Mouse (Mus musculus): ENCODE measurements around the gene Coa3.

Coa3 gene

GRCm38 (mm10) chr11:101283805-101284204, 4.9 kb upstream of the Coa3 start:
- no peak for DNase-seq (ENCODE audit: extremely low read depth, insufficient read length, low spot score)

- no peak for DNase-seq (ENCODE audit: extremely low read depth, insufficient read length, low spot score)
These were observed 4.0 kb upstream of the Coa3 start for GRCm38 (mm10) chr11:101282896-101283295.

- DNase-seq (ENCODE audit: extremely low read depth, insufficient read length, low spot score), result no peak
These were observed 1.9 kb upstream of the Coa3 start for GRCm38 (mm10) chr11:101280837-101281236.

- no peak for DNase-seq (ENCODE audit: extremely low read depth, insufficient read length, low spot score)
These were observed 267 bp upstream of the Coa3 start for GRCm38 (mm10) chr11:101279193-101279569.

GRCm38 (mm10) chr11:101277381-101278222, 1.3 kb downstream of the Coa3 start:
- peak; percentile 66 for DNase-seq (ENCODE audit: extremely low read depth, insufficient read length, low spot score)

- DNase-seq (ENCODE audit: extremely low read depth, insufficient read length, low spot score), result no peak
These were observed 2.4 kb downstream of the Coa3 start for GRCm38 (mm10) chr11:101276319-101277070.

GRCm38 (mm10) chr11:101275309-101275708, 3.6 kb downstream of the Coa3 start:
- no peak for DNase-seq (ENCODE audit: extremely low read depth, insufficient read length, low spot score)

- DNase-seq (ENCODE audit: extremely low read depth, insufficient read length, low spot score), result no peak
These were observed 6.5 kb downstream of the Coa3 start for GRCm38 (mm10) chr11:101272446-101272845.

GRCm38 (mm10) chr11:101269577-101270116, 9.3 kb downstream of the Coa3 start:
- DNase-seq (ENCODE audit: extremely low read depth, insufficient read length, low spot score), result no peak

GRCm38 (mm10) chr11:101265906-101266305, 13.0 kb downstream of the Coa3 start:
- no peak for DNase-seq (ENCODE audit: extremely low read depth, insufficient read length, low spot score)

- no peak for DNase-seq (ENCODE audit: extremely low read depth, insufficient read length, low spot score)
These were observed 13.9 kb downstream of the Coa3 start for GRCm38 (mm10) chr11:101264954-101265471.

GRCm38 (mm10) chr11:101263989-101264280, 15.0 kb downstream of the Coa3 start:
- DNase-seq (ENCODE audit: extremely low read depth, insufficient read length, low spot score), result no peak

GRCm38 (mm10) chr11:101263138-101263988, 15.6 kb downstream of the Coa3 start:
- no peak for DNase-seq (ENCODE audit: extremely low read depth, insufficient read length, low spot score)

- no peak for DNase-seq (ENCODE audit: extremely low read depth, insufficient read length, low spot score)
These were observed 16.5 kb downstream of the Coa3 start for GRCm38 (mm10) chr11:101262272-101262967.

- no peak for DNase-seq (ENCODE audit: extremely low read depth, insufficient read length, low spot score)
These were observed 18.0 kb downstream of the Coa3 start for GRCm38 (mm10) chr11:101260826-101261380.

- DNase-seq (ENCODE audit: extremely low read depth, insufficient read length, low spot score), result no peak
These were observed 18.7 kb downstream of the Coa3 start, which contains the start of gene Wnk4 for GRCm38 (mm10) chr11:101259948-101260825. Wnk4 (plus strand) TSS chr11:101260567.

- DNase-seq (ENCODE audit: extremely low read depth, insufficient read length, low spot score), result no peak
These were observed 19.6 kb downstream of the Coa3 start for GRCm38 (mm10) chr11:101259261-101259712.

Data from 3134 (cell line).